Mouse (Mus musculus) macrophage (primary cell): ENCODE measurements around the gene Klf16. TPM values are rescaled to one million over a fixed set of nuclear protein-coding genes. Genes with fewer than 3 reads are reported as not detected.

Experiments
- H3K27ac ChIP-seq: fragments of 350-480 bp; formaldehyde crosslinking; 2 replicates; pipeline ENCODE4 v1.9.0; 2021
- H3K36me3 ChIP-seq: fragments of 350-480 bp; formaldehyde crosslinking; 2 replicates; pipeline ENCODE4 v1.9.0; 2021; ENCODE audit errors: inconsistent target
- H3K4me3 ChIP-seq: fragments of 350-480 bp; formaldehyde crosslinking; 2 replicates; pipeline ENCODE4 v1.9.0; 2021; ENCODE audit errors: inconsistent target
- H3K79me2 ChIP-seq: fragments of 350-480 bp; formaldehyde crosslinking; 2 replicates; pipeline ENCODE4 v1.9.0; 2021; ENCODE audit errors: inconsistent target
- WGBS: methylation state at CpG from one replicate; pipeline ENCODE4 v1.1.7; 2026; ENCODE audit warnings: inconsistent platforms; ENCODE audit not compliant: missing documents; 5-methylcytosine and 5-hydroxymethylcytosine counted together
- polyA plus RNA-seq: library from polyadenylated mRNA; stranded (reverse); fragments of 250-400 nt; gene quantifications from 3 replicates; pipeline ENCODE4 v1.2.4, GENCODE M21; 2018; ENCODE audit warnings: inconsistent platforms

Gene Klf16
- polyA plus RNA-seq, 1 experiment from 2014 or later, result 3.4 TPM

- WGBS, result 87% methylated on average over 3 of the region's 3 CpGs
- no peak overlapping the region for H3K27ac ChIP-seq
- H3K4me3 ChIP-seq, result no peak overlapping the region
- H3K36me3 ChIP-seq, result no peaks in the 10 kb centered on the region
- peaks cover 64% of the 10 kb centered on the region for H3K79me2 ChIP-seq
These were observed 2.2 kb downstream of the Klf16 start for GRCm38 (mm10) chr10:80574896-80575295.

- Histone ChIP-seq H3K79me2 (peaks cover 71% of the 10 kb centered on the region), H3K4me3 (no peak overlapping the region), H3K36me3 (no peaks in the 10 kb centered on the region), H3K27ac (no peak overlapping the region)
- 97% methylated on average over 7 of the region's 9 CpGs for WGBS
These were observed 3.2 kb downstream of the Klf16 start for GRCm38 (mm10) chr10:80573944-80574343.

- no peaks in the 10 kb centered on the region for H3K36me3 ChIP-seq
- H3K4me3 ChIP-seq, result no peak overlapping the region
- peaks cover 82% of the 10 kb centered on the region for H3K79me2 ChIP-seq
- 92% methylated on average over 2 of the region's 2 CpGs for WGBS
- H3K27ac ChIP-seq, result no peak overlapping the region
These were observed 4.6 kb downstream of the Klf16 start for GRCm38 (mm10) chr10:80572477-80572876.

- H3K36me3 ChIP-seq, result no peaks in the 10 kb centered on the region
- WGBS, result 17% methylated on average over 27 of the region's 30 CpGs
- peak overlapping the region; percentile 36; the same call in 1 of the 2 replicates for H3K4me3 ChIP-seq
- peaks cover 80% of the 10 kb centered on the region for H3K79me2 ChIP-seq
- H3K27ac ChIP-seq, result peak overlapping the region; percentile 33
These were observed 6.0 kb downstream of the Klf16 start for GRCm38 (mm10) chr10:80570871-80571836.

- H3K79me2 ChIP-seq, result peaks cover 73% of the 10 kb centered on the region
- WGBS, result 62% methylated on average over 9 of the region's 10 CpGs
- H3K4me3 ChIP-seq, result peak overlapping the region; percentile 36
- no peaks in the 10 kb centered on the region for H3K36me3 ChIP-seq
- peak overlapping the region; percentile 33 for H3K27ac ChIP-seq
These were observed 6.7 kb downstream of the Klf16 start for GRCm38 (mm10) chr10:80570419-80570818.

- Histone ChIP-seq H3K27ac (0 out of 2 replicates have a peak overlapping the region, but pooled peaks have one; percentile 33), H3K36me3 (no peaks in the 10 kb centered on the region), H3K4me3 (peak overlapping the region; percentile 36), H3K79me2 (peaks cover 66% of the 10 kb centered on the region)
- 5% methylated on average over 10 of the region's 10 CpGs for WGBS
These were observed 7.5 kb downstream of the Klf16 start for GRCm38 (mm10) chr10:80569664-80570066.

- Histone ChIP-seq H3K4me3 (no peak overlapping the region), H3K36me3 (no peaks in the 10 kb centered on the region), H3K27ac (no peak overlapping the region), H3K79me2 (peaks cover 58% of the 10 kb centered on the region)
- 97% methylated on average over 23 of the region's 29 CpGs for WGBS
These were observed 8.2 kb downstream of the Klf16 start for GRCm38 (mm10) chr10:80568876-80569275.

GRCm38 (mm10) chr10:80566375-80567092 is 10.6 kb downstream of the Klf16 start:
- H3K36me3 ChIP-seq, result no peaks in the 10 kb centered on the region
- H3K4me3 ChIP-seq, result no peak overlapping the region
- H3K79me2 ChIP-seq, result peaks cover 34% of the 10 kb centered on the region
- WGBS, result 45% methylated on average over 17 of the region's 17 CpGs
- H3K27ac ChIP-seq, result no peak overlapping the region

GRCm38 (mm10) chr10:80561116-80561944 is 15.8 kb downstream of the Klf16 start, which contains the start of gene Rexo1:
Gene Rexo1, minus strand, starts transcription at chr10:80561560.
- Histone ChIP-seq H3K27ac (peak within 1 kb of the TSS; percentile 94), H3K79me2 (peaks cover 49% of the 10 kb centered on the region), H3K4me3 (peak within 1 kb of the TSS; percentile 99), H3K36me3 (no peaks in the 10 kb centered on the region)
- under 1% methylated on average over 70 of the region's 72 CpGs for WGBS

- H3K36me3 ChIP-seq, result no peaks in the 10 kb centered on the region
- WGBS, result under 1% methylated on average over 13 of the region's 13 CpGs
- H3K27ac ChIP-seq, result peak overlapping the region; percentile 94
- peaks cover 56% of the 10 kb centered on the region for H3K79me2 ChIP-seq
- peak overlapping the region; percentile 99 for H3K4me3 ChIP-seq
These were observed 16.5 kb downstream of the Klf16 start for GRCm38 (mm10) chr10:80560621-80561020.

- no peak overlapping the region for H3K4me3 ChIP-seq
- WGBS, result 90% methylated on average over 7 of the region's 7 CpGs
- peaks cover 68% of the 10 kb centered on the region for H3K79me2 ChIP-seq
- no peaks in the 10 kb centered on the region for H3K36me3 ChIP-seq
- H3K27ac ChIP-seq, result no peak overlapping the region
These were observed 17.7 kb downstream of the Klf16 start for GRCm38 (mm10) chr10:80559431-80559830.

GRCm38 (mm10) chr10:80557346-80557965 is 19.7 kb downstream of the Klf16 start:
- Histone ChIP-seq H3K79me2 (peaks cover 88% of the 10 kb centered on the region), H3K27ac (no peak overlapping the region), H3K4me3 (no peak overlapping the region), H3K36me3 (no peaks in the 10 kb centered on the region)
- WGBS, result 59% methylated on average over 5 of the region's 5 CpGs

GRCm38 (mm10) chr10:80553997-80554396 is 23.1 kb downstream of the Klf16 start:
- Histone ChIP-seq H3K79me2 (peaks cover 86% of the 10 kb centered on the region), H3K27ac (no peak overlapping the region), H3K4me3 (no peak overlapping the region), H3K36me3 (peaks cover 11% of the 10 kb centered on the region; the same call in 1 of the 2 replicates)
- WGBS, result 90% methylated on average over 5 of the region's 6 CpGs

GRCm38 (mm10) chr10:80553575-80553974 is 23.5 kb downstream of the Klf16 start:
- Histone ChIP-seq H3K27ac (no peak overlapping the region), H3K4me3 (no peak overlapping the region), H3K79me2 (peaks cover 82% of the 10 kb centered on the region), H3K36me3 (peaks cover 11% of the 10 kb centered on the region; the same call in 1 of the 2 replicates)
- 80% methylated on average over 8 of the region's 8 CpGs for WGBS
